Mouse (Mus musculus) left cerebral cortex, postnatal 25 days (tissue): ENCODE data around the gene Dapp1. TPM values are rescaled to one million over a fixed set of nuclear protein-coding genes. Genes with fewer than 3 reads are reported as not detected.

Source experiments
- DNase-seq, 2 experiments: peaks; one replicate each; pipeline ENCODE4 v3.0.0; 2022; ENCODE audit warnings: low spot score in 2 of 2, mixed read lengths in 1 of 2
- intact Hi-C: fragments of 180-260 bp; cut with DNase I; formaldehyde crosslinking; loops from one replicate; pipeline ENCODE4 v1.15.1; 2025
- total RNA-seq, 2 experiments: library from RNA; stranded (reverse); gene quantifications; 2 replicates each; pipeline ENCODE4 v1.2.3; 2021

Gene Dapp1
- total RNA-seq, 2 experiments from 2014 or later, result 2.5 to 2.9 TPM

DNA sequence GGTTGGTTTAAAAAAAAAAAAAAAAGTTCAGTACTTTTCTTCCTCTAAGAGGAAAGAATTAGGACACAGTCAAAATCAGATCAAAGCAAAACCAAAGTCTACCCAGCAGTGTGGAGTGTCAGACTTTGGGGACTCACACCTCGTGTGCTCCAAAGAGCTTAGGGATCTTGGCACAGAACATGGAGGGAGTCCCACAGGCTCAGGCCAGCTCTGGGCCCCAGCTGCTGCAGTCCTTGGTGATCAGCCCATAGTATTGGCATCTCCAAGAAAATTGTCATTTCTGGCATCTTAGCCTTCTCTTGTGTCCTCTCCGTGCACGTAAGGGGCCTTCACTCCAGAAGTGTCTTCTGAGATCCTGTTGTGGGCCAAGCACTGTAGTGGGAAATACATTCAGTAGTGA lies 90.3 kb downstream of the Dapp1 start:
- intact Hi-C loops, result no loop called here
- DNase-seq, result no peak

DNA sequence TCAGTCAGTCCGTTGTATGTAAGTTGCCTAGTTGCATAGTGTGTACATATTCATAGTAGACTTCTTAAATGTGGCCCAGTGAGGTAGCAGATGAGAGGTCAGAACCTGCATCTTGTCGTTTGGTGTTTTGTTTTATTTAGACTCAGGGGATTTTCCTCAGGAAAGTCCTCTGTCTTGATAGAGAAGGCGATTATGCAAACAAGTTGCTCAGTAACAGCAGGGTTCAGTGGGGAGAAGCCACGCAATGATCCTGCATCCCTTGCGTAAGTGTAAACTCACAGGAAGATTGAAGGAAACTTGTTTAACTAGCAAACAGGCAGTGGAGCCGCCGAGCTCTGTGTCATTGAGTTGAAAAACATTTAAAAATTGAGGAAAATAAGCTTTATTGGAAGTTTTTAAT lies 93.4 kb downstream of the Dapp1 start:
- intact Hi-C loops, result no loop called here
- no peak for DNase-seq

DNA sequence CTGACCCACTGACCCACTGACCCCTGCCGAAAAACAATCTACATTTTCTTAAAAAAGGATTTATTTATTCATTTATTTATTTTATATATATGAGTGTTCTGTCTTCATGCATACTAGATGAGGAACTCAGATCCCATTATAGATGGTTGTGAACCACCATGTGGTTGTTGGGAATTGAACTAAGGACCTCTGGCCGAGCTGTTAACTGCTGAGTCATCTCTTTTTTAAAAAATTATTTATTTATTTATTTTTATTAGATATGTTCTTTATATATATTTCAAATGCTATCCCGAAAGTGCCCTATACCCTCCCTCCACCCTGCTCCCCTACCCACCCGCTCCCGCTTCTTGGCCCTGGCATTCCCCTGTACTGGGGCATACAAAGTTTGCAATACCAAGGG lies 100.3 kb downstream of the Dapp1 start:
- DNase-seq, result no peak
- intact Hi-C loops, result no loop called here

Other genes starting within 250 kb of the Dapp1 start
- 100 to 1,000 TPM; 156 to 186 TPM for gene H2afz, start 117.1 kb downstream of the Dapp1 start, total RNA-seq
- gene Dnajb14, start 113.9 kb downstream of the Dapp1 start, total RNA-seq, result 10 to 100 TPM; 44.5 to 46.3 TPM
- 10 to 100 TPM; 75.1 to 76.3 TPM for gene Lamtor3, start 63.0 kb downstream of the Dapp1 start, total RNA-seq
- gene 1110002E22Rik, start 83.5 kb upstream of the Dapp1 start, total RNA-seq, result 1 to 10 TPM; 2.6 to 2.7 TPM
- gene Gm5105, start 85.8 kb upstream of the Dapp1 start, total RNA-seq, result under 1 TPM in 1 of 2 experiments, not detected in 1; 0.21 TPM
- 1 to 10 TPM; 5.8 to 7.3 TPM for gene Trmt10a, start 161.9 kb upstream of the Dapp1 start, total RNA-seq
- 1 to 10 TPM; 6.0 to 6.2 TPM for gene Mttp, start 163.4 kb upstream of the Dapp1 start, total RNA-seq
- gene 4930579F01Rik, start 212.3 kb upstream of the Dapp1 start, total RNA-seq, result not detected
- gene Adh7, start 236.2 kb upstream of the Dapp1 start, total RNA-seq, result not detected